Mouse (Mus musculus): ENCODE results near the gene Slc3a1. TPM values are rescaled to one million over a fixed set of nuclear protein-coding genes. Genes with fewer than 3 reads are reported as not detected.

Gene Slc3a1
- polyA plus RNA-seq, 1 experiment, result not detected

DNA sequence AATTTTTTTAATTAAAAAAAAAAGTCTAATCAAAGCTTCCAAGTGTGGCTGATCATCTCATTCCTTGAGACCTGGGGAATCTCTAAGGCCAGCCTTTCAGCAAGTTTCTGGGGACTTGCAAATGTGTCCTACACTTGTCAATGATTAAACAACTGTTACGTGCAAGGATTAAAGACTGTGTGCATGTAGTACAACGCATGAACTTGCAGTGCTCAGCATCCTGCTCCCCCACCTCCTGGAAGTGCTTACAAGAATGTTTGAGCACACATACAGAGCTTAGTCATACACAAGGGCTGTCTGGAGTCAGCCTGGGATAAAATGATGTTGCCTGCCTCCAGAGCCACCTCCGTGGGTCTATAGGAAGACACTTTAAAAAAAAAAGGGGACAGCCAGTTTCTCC is 929 bp upstream of the Slc3a1 start:
- Histone ChIP-seq H3K4me1 (ENCODE audit: control insufficient read depth) (no peaks in the 10 kb centered on the region; the same call in none of the 2 replicates), H3K4me3 (replicated peaks) (no peak overlapping the region), H3K36me3 (ENCODE audit: control insufficient read depth) (peaks cover 14% of the 10 kb centered on the region), H3K27me3 (ENCODE audit: control insufficient read depth) (0 out of 2 replicates have a peak, but pooled peaks cover 2% of the 10 kb centered on the region), H3K9me3 (ENCODE audit: control insufficient read depth, low read length) (no peaks in the 10 kb centered on the region)
- TF ChIP-seq TAL1 (IDR thresholded peaks at IDR 0.05; ENCODE audit: low read length), result no peak
- no peak for TF ChIP-seq GATA1 (IDR thresholded peaks at IDR 0.05; ENCODE audit: low read length)

DNA sequence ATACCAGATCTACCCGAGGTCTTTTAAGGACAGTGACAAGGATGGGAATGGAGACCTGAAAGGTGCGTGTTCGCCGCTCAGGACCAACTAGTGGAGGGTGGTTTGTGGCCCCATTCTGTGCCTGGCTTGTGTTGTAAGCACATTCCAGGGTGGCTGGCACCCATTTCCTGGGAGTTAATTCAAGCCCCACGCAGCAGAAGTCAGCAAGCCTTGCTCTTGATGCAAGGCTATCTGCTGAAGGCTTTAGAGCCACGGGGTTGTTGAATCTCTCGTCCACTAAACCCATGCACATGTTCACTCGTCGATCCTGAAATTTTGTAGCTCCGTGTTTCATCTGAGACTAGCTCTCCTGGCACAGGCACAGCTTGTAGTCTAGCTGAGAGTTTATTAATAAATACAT is 621 bp downstream of the Slc3a1 start:
- Histone ChIP-seq H3K9me3 (ENCODE audit: control insufficient read depth, low read length) (no peaks in the 10 kb centered on the region), H3K36me3 (ENCODE audit: control insufficient read depth) (peaks cover 9% of the 10 kb centered on the region), H3K4me3 (replicated peaks) (no peak overlapping the region), H3K4me1 (ENCODE audit: control insufficient read depth) (no peaks in the 10 kb centered on the region; the same call in 1 of the 2 replicates), H3K27me3 (ENCODE audit: control insufficient read depth) (0 out of 2 replicates have a peak, but pooled peaks cover 2% of the 10 kb centered on the region)
- TF ChIP-seq GATA1 (IDR thresholded peaks at IDR 0.05; ENCODE audit: low read length), result no peak
- no peak for TF ChIP-seq TAL1 (IDR thresholded peaks at IDR 0.05; ENCODE audit: low read length)

DNA sequence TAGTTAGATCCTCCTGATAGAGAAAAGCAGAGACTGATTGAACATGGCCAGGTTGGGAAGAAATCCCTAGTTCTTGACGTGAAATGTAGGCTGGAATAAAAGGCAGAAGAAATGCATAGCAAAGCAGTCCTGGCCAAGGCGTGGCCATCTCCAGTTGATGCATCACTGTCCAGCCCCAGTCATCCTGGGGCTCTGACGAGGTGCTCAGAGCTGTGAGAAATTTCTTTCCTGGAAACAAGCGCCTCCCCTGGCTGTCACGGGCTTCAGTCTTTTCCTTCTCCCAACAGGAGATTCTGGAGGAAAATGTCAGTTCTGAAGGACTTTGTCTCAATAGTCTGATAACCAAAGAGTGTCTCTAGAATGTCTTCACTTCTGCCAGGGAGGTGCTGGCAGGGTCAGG is 2.5 kb downstream of the Slc3a1 start:
- H3K4me3 ChIP-seq (replicated peaks), result no peak overlapping the region
- H3K27me3 ChIP-seq (ENCODE audit: control insufficient read depth), result peaks cover 4% of the 10 kb centered on the region; the same call in 1 of the 2 replicates
- no peak for TF ChIP-seq TAL1 (IDR thresholded peaks at IDR 0.05; ENCODE audit: low read length)
- no peak for TF ChIP-seq GATA1 (IDR thresholded peaks at IDR 0.05; ENCODE audit: low read length)
- H3K4me1 ChIP-seq (ENCODE audit: control insufficient read depth), result no peaks in the 10 kb centered on the region; the same call in 1 of the 2 replicates
- H3K9me3 ChIP-seq (ENCODE audit: control insufficient read depth, low read length), result no peaks in the 10 kb centered on the region
- H3K36me3 ChIP-seq (ENCODE audit: control insufficient read depth), result no peaks in the 10 kb centered on the region

DNA sequence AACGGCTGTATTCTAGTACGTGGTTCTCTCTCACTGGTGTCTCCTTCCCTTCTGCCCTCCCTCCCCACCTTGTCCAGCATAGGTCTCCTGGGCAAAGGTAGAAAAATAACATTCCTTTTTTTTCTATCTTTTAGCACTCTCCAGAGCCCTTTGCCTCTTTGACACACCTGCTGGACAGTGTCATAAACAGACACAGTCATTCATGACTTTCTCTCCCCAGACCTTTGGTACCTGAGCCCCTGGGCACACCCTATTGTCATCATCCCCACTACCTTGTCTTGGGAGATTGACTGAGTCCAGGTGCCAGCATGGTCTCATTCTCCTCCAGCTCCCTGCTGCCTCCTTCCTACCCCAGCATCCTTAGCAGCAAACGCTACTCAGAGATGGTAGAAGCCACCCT is 4.9 kb downstream of the Slc3a1 start:
- H3K36me3 ChIP-seq (ENCODE audit: control insufficient read depth), result no peaks in the 10 kb centered on the region
- H3K27me3 ChIP-seq (ENCODE audit: control insufficient read depth), result peaks cover 4% of the 10 kb centered on the region; the same call in 1 of the 2 replicates
- no peaks in the 10 kb centered on the region; the same call in 1 of the 2 replicates for H3K4me1 ChIP-seq (ENCODE audit: control insufficient read depth)
- no peaks in the 10 kb centered on the region for H3K9me3 ChIP-seq (ENCODE audit: control insufficient read depth, low read length)
- TF ChIP-seq GATA1 (IDR thresholded peaks at IDR 0.05; ENCODE audit: low read length) (no peak), TAL1 (IDR thresholded peaks at IDR 0.05; ENCODE audit: low read length) (no peak)
- no peak overlapping the region for H3K4me3 ChIP-seq (replicated peaks)

DNA sequence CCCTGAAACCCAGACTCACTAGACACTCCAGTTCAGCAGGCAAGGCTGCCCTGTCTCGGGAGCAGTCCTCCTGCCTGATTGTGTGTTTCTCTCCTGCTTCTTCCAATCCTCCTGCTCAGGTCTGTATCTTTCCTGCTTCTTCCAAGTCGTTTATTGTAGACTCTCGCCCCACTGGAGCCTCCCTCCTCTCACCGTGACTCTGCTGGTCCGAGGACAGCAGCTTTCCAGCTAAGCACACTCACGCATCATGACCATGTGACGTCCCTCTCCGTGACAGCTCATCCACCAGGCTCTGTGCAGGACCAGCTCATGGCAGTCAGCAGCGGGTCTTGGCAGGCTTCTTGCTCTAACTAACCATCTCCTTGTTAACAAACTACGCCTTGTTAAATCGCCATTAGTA is 5.9 kb downstream of the Slc3a1 start:
- H3K4me1 ChIP-seq (ENCODE audit: control insufficient read depth), result no peaks in the 10 kb centered on the region; the same call in 1 of the 2 replicates
- H3K9me3 ChIP-seq (ENCODE audit: control insufficient read depth, low read length), result no peaks in the 10 kb centered on the region
- H3K4me3 ChIP-seq (replicated peaks), result no peak overlapping the region
- TF ChIP-seq GATA1 (IDR thresholded peaks at IDR 0.05; ENCODE audit: low read length) (no peak), TAL1 (IDR thresholded peaks at IDR 0.05; ENCODE audit: low read length) (no peak)
- peaks cover 4% of the 10 kb centered on the region; the same call in 1 of the 2 replicates for H3K27me3 ChIP-seq (ENCODE audit: control insufficient read depth)
- H3K36me3 ChIP-seq (ENCODE audit: control insufficient read depth), result no peaks in the 10 kb centered on the region

DNA sequence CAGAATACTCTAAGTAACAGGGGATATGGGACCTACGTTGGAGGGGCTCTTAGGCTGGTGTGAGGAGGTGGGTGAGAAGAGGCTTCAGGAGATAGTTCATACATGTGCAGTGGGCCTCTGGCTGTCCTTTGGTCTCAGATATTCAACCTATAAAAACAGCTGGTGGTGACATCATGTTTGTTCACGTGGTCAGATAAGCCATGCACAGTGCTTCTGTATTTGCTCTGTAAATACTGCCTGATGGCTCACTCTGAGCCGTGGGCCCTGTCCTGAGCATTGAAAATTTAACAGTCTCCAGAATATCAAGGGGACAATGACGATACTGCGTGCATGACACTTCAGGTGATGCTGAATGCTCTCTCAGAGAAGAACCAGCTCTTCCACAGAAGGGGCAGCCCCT is 9.7 kb downstream of the Slc3a1 start:
- Histone ChIP-seq H3K36me3 (ENCODE audit: control insufficient read depth) (no peaks in the 10 kb centered on the region), H3K9me3 (ENCODE audit: control insufficient read depth, low read length) (no peaks in the 10 kb centered on the region), H3K4me3 (replicated peaks) (no peak overlapping the region), H3K27me3 (ENCODE audit: control insufficient read depth) (peaks cover 2% of the 10 kb centered on the region; the same call in 1 of the 2 replicates), H3K4me1 (ENCODE audit: control insufficient read depth) (no peaks in the 10 kb centered on the region)
- TF ChIP-seq GATA1 (IDR thresholded peaks at IDR 0.05; ENCODE audit: low read length) (no peak), TAL1 (IDR thresholded peaks at IDR 0.05; ENCODE audit: low read length) (no peak)

DNA sequence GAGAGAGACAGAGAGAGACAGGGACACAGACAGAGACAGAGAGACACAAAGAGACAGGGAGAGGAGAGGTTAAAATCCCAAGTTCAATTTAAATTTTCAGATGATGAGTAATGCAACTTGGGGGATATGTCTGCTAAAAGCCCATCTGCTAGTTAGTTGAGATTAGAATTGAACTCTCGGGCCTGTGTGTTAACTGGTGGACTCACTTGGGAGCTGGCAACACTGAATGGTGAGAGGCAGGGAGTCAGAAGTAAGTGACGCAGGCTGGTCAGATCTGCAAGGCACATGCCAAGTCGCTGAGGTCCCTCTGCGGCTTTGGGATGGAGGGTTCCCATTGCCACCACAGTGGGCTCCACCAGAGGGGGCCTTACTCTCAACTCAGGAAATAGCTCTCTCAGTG is 10.1 kb downstream of the Slc3a1 start:
- Histone ChIP-seq H3K4me3 (replicated peaks) (no peak overlapping the region), H3K4me1 (ENCODE audit: control insufficient read depth) (no peaks in the 10 kb centered on the region), H3K9me3 (ENCODE audit: control insufficient read depth, low read length) (no peaks in the 10 kb centered on the region), H3K27me3 (ENCODE audit: control insufficient read depth) (peaks cover 2% of the 10 kb centered on the region; the same call in 1 of the 2 replicates), H3K36me3 (ENCODE audit: control insufficient read depth) (no peaks in the 10 kb centered on the region)
- TF ChIP-seq GATA1 (IDR thresholded peaks at IDR 0.05; ENCODE audit: low read length), result no peak
- no peak for TF ChIP-seq TAL1 (IDR thresholded peaks at IDR 0.05; ENCODE audit: low read length)

DNA sequence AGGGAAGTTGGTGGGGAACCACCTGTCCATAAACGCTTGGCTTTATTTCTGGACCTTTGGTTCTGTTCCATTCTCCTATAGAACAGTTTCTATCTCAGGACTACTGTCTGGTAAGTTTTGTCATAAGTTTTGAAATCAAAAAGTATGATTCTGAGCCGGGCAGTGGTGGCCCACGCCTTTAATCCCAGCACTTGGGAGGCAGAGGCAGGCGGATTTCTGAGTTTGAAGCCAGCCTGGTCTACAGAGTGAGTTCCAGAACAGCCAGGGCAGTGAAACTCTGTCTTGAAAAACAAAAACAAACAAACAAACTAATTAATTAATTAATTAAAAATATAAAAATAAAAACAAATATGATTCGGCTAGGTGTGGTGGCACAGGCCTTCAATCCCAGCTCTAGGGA is 10.6 kb downstream of the Slc3a1 start:
- H3K4me1 ChIP-seq (ENCODE audit: control insufficient read depth), result no peaks in the 10 kb centered on the region

DNA sequence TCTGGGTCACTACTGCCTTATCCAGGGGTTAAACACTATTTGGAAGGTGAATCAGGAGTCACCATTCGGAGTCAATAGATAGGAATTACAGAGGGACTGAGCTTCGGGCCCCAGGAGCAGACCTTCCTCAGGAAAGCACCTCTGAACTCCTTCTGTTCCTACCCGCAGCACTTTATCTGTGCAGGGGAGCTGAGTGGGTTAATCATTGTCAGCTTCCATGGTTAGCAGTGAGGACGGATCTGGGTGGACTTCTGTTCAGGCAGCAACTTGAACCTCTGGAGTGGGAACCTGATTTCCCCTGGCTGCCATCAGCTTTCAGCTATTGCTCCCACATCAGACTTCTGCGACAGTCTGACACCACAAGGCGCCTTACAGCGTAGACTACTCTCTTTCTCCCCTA is 12.7 kb downstream of the Slc3a1 start:
- Histone ChIP-seq H3K27me3 (ENCODE audit: control insufficient read depth) (no peaks in the 10 kb centered on the region), H3K4me3 (replicated peaks) (no peak overlapping the region), H3K9me3 (ENCODE audit: control insufficient read depth, low read length) (no peaks in the 10 kb centered on the region), H3K36me3 (ENCODE audit: control insufficient read depth) (no peaks in the 10 kb centered on the region), H3K4me1 (ENCODE audit: control insufficient read depth) (no peaks in the 10 kb centered on the region)
- TF ChIP-seq TAL1 (IDR thresholded peaks at IDR 0.05; ENCODE audit: low read length) (no peak), GATA1 (IDR thresholded peaks at IDR 0.05; ENCODE audit: low read length) (no peak)

More for the DNA sequence above, 10.6 kb downstream of the Slc3a1 start:
- H3K36me3 ChIP-seq (ENCODE audit: control insufficient read depth), result no peaks in the 10 kb centered on the region
- H3K27me3 ChIP-seq (ENCODE audit: control insufficient read depth), result peaks cover 2% of the 10 kb centered on the region; the same call in 1 of the 2 replicates
- H3K4me3 ChIP-seq (replicated peaks), result no peak overlapping the region
- H3K9me3 ChIP-seq (ENCODE audit: control insufficient read depth, low read length), result no peaks in the 10 kb centered on the region
- TF ChIP-seq TAL1 (IDR thresholded peaks at IDR 0.05; ENCODE audit: low read length), result no peak

DNA sequence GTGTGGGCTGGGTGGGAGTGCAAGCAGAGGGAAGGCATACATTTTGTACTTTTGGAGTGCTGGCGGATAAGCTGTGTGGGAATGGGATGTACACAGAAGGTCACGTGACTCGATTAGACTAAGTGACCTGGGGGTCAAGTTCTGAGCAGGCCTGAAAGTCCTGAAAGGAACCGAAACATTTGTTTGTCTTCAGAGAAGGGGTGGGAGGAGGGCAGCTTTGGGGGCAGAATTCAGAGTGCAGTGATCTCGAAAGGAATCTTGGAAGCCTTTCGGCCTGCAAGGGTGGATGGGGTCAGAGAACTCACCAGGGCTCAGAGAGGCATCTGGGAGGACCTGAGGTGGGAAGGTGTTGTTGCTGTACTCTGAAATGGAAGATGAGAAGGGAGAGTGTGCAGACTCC is 14.2 kb downstream of the Slc3a1 start:
- Histone ChIP-seq H3K36me3 (ENCODE audit: control insufficient read depth) (no peaks in the 10 kb centered on the region), H3K9me3 (ENCODE audit: control insufficient read depth, low read length) (no peaks in the 10 kb centered on the region)

More for the DNA sequence above, 14.2 kb downstream of the Slc3a1 start:
- Histone ChIP-seq H3K4me1 (ENCODE audit: control insufficient read depth) (no peaks in the 10 kb centered on the region), H3K4me3 (replicated peaks) (no peak overlapping the region), H3K27me3 (ENCODE audit: control insufficient read depth) (no peaks in the 10 kb centered on the region)
- TF ChIP-seq TAL1 (IDR thresholded peaks at IDR 0.05; ENCODE audit: low read length), result no peak
- no peak for TF ChIP-seq GATA1 (IDR thresholded peaks at IDR 0.05; ENCODE audit: low read length)
